Mouse (Mus musculus) small intestine, adult 2 months (tissue): ENCODE data around the gene Nrn1.

Experiments
- CTCF ChIP-seq: fragments of 200-500 bp; IDR thresholded peaks from 2 replicates; pipeline ENCODE4 v1.5.1; 2012; ENCODE audit warnings: low read depth, mild to moderate bottlenecking, control low read depth, inconsistent platforms, low read length, moderate library complexity, mixed read lengths; ENCODE audit not compliant: insufficient replicate concordance, insufficient read length; ENCODE audit errors: extremely low read depth
- POLR2A ChIP-seq: fragments of 200-500 bp; IDR thresholded peaks from 2 replicates; pipeline ENCODE4 v1.6.1; 2012; ENCODE audit warnings: low read depth, mild to moderate bottlenecking, control low read depth, inconsistent platforms, low read length, moderate library complexity

DNA sequence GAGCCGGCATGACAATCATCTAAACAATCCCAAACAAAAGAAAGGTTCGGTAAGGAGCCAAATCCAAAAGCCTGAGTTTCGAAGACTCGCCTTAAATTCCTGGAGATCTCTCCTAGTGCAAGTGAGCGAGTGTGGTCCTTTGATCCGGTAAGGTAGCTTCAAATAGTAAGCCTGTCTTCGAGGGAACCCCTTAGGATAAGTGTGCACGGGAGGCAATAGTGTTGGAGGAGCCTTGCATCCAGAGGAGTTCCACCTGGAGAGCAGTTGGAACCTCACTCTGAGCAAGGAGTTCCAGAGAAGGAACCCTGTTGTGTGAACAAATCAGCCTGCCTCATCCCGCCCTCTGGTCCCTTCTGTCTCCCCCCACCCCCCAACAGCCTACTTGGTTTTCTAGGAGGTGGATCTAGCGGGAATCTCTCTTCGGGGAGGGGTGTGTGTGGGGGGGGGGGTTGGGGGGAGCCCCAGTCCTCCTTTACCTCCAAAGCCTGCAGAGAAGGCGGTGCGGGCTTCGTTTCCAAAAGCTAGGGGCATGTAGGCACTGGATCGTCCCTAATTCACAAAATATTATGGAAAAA is 11.1 kb downstream of the Nrn1 start:
- no peak for TF ChIP-seq POLR2A
- TF ChIP-seq CTCF: no peak
